Mouse (Mus musculus) lung, postnatal 0 days (tissue): ENCODE data around the gene Slc2a9.

Experiments used
- CTCF ChIP-seq: IDR thresholded peaks from 2 replicates; pipeline ENCODE4 v1.5.1; 2016; ENCODE audit warnings: antibody characterized with exemption, mild to moderate bottlenecking
- EP300 ChIP-seq: IDR thresholded peaks from 2 replicates; pipeline ENCODE4 v1.6.1; 2016; ENCODE audit warnings: antibody characterized with exemption, mild to moderate bottlenecking, control low read depth

DNA sequence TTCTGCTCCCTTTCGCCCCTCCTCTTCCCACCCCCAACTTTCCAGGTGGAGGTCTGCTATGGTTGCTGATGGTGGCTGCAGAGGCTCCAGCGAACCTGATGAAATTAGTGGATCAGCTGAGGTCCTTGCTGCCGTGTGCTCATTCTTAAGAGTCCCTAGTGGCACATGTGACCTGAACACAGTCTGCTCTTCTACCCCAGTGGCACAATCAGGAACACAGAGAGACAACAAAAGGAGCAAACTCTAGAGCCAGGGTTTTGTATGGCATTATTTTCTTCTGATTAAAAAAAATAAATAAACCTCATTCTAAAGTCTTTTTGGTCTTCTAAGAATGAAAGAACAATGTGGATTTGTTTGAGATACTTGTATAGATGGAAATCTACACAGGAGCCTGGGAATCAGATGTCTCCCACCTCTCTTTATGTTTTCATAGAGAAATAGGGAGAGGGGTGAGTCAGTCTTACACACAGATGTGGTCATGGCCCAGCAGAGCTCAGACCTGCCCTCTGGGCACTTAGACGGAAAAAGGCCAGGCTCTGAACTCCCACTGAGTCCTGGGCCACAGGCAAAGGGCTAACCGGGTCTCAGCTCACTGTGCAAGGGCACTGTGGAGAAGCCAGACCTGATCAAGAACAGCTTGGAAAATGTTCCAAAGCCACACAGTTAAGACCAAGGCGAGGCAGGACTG lies 1.9 kb upstream of the Slc2a9 start:
- no peak for TF ChIP-seq CTCF
- no peak for TF ChIP-seq EP300
